Mouse (Mus musculus) embryo, embryonic 11 days (tissue): ENCODE measurements around the gene Pex10.

Experiments
- DNase-seq: peaks from one replicate; pipeline ENCODE4 v3.0.0-alpha.2; 2015

Pex10 gene

DNA sequence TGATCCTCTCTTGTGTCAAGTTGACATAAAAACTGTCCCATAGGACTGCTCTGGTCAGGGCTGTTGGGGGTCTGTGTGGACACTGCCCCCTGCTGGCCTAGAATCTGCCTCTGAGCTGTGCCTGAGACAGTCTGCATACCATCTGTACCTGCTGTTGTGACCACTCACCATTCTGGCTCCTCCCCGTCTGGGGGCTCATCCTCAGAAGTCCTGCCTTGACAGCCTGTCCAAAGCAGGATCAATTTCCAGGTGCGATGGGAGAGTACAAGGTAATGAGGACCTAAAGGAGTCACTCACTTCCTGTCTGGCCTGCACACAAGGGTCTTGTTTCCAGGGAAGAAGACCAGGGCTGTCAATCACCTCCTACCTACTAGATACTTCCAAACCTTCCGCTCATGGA lies 27.7 kb downstream of the Pex10 start:
- DNase-seq: peak; percentile 63

- peak; percentile 93 for DNase-seq
Observed at GRCm38 (mm10) chr4:155095238-155095900, 28.6 kb downstream of the Pex10 start.

GRCm38 (mm10) chr4:155095967-155096366 lies 29.2 kb downstream of the Pex10 start:
- no peak for DNase-seq

- DNase-seq: no peak
Observed at GRCm38 (mm10) chr4:155097452-155097851, 30.6 kb downstream of the Pex10 start.

DNA sequence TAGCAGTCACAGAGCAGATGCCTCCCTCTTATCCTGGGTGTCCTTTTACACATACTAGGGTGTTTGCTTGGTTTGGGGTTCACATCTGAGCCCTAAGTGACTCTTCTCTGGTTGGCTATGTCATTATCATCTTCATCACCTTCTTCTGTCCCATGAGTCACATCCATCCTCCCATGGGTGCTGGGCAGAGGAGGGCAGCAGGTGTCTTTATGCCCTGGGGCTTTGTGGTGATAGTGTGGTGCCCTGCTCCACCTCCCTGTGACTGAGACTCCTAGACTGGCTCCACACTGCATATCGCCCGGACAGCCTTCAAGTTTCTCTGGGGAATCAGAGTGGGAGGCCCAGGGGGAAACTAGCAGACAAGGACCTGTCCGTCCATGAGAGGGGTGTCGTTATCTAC lies 31.8 kb downstream of the Pex10 start:
- DNase-seq: no peak

DNA sequence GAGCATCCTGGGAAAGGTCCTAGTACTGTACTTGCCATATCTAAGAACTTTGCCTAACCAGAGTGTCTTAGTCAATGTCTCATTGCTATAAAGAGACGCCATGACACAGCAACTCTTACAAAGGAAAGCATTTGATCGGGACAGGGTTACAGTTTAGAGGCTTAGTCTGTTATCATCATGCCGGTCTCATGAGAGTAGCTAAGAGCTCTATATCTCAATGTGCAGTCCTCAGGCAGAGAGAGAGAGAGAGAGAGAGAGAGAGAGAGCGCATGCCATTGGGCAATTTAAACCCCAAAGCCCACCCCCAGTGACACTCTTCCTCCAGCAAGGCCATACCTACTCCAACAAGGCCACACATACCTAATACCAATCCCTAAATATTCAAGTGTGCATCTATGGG lies 41.1 kb downstream of the Pex10 start:
- DNase-seq: no peak

GRCm38 (mm10) chr4:155109471-155109870 lies 42.7 kb downstream of the Pex10 start:
- no peak for DNase-seq

DNA sequence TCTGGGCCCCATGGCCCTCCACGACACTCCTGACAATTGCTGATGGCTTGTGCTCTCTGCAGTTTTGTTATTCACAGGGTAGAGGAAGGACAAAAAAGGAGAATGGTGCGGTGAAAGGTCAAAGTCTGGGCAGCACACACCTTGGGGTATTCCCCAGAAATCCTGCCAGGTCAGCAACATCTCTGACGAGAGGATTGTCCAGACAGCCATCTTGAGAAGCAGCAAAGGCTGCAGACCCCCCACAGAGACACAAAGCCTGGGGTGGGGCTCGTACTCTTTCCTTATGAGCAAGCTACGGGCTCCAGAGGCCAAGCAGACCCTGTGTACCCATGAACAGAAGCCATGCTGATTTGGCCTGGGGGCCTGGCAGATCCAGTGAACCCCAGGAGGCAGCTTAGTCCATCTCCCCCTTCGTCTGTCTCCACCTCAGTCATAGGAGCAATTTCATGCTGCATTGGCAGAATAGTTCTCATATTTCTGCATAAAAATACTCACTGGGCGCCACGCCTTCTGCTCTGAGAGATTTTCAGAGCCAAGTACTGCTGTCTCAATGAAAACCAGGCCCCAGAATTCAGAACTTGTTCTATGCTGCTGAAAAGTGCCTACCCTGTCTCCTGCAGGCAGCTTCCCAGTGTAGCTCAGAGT lies 47.1 kb downstream of the Pex10 start:
- no peak for DNase-seq

DNA sequence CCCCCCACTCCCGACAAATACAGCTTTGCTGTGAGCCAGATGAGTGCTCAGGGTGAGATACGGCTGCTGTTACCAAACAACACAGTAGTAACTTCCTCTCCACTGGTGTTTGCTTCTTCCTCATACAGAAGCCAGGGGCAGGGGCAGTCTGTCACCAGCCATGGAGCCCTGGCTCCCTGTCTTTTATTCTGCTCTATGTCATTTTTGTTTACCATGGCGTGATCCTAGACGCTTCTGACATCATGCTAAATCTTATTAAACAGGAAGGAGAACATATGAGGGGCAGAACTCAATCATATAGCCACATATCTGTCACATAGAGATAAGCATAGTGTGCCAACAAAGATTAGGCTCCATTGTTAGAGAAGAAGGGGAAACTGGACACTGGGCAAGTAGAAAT lies 49.8 kb downstream of the Pex10 start:
- DNase-seq: no peak

- DNase-seq: no peak
Observed at GRCm38 (mm10) chr4:155117396-155117978, 50.7 kb downstream of the Pex10 start.

GRCm38 (mm10) chr4:155118278-155118677 lies 51.5 kb downstream of the Pex10 start:
- no peak for DNase-seq

GRCm38 (mm10) chr4:155120038-155120437 lies 53.2 kb downstream of the Pex10 start:
- DNase-seq: no peak

- DNase-seq: no peak
Observed at GRCm38 (mm10) chr4:155120583-155120982, 53.8 kb downstream of the Pex10 start.

DNA sequence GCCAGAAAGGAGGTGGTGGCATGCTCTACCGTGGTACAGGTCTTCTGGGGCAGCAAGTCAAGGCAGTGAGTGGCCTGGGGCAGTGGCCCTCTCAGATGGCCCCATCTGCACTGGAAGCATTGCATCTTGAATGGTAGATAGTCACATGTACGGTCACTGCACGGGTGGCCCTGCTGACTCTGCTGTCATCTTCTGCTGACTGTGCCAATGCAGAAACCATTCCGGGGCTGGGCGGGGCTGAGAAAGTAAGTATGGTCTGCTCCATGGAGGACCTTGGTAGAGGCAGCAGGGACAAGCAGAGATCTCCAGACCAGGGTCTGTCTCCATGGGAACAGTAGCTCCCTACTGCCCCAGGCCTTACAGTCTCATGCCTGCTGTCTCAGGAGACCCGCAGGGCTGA lies 54.4 kb downstream of the Pex10 start:
- DNase-seq: no peak
